Mouse (Mus musculus) forebrain, postnatal 0 days (tissue): Measurements from ENCODE around the gene Slc6a18. TPM values are rescaled to one million over a fixed set of nuclear protein-coding genes. Genes with fewer than 3 reads are reported as not detected.

Source experiments
- ATAC-seq: fragments of 200-750 bp; cut with Nextera tagmentation; 2 replicates; pipeline ENCODE4 v1.8.0; 2017; ENCODE audit warnings: mild to moderate bottlenecking, moderate library complexity
- DNase-seq: peaks from one replicate; pipeline ENCODE4 v3.0.0-alpha.2; 2015
- H3K27ac ChIP-seq: fragments of 300-500 bp; sonication (generic); 2 replicates; pipeline ENCODE4 v1.5.1; 2014; ENCODE audit warnings: low read depth, mild to moderate bottlenecking, antibody characterized with exemption, low read length, moderate library complexity, mixed read lengths
- H3K27me3 ChIP-seq: fragments of 300-500 bp; sonication (generic); 2 replicates; pipeline ENCODE4 v1.6.1; 2014; ENCODE audit warnings: mild to moderate bottlenecking, low read length, mixed read lengths; ENCODE audit not compliant: insufficient read depth
- H3K36me3 ChIP-seq: fragments of 300-500 bp; sonication (generic); 2 replicates; pipeline ENCODE4 v1.6.1; 2014; ENCODE audit warnings: mild to moderate bottlenecking, moderate library complexity; ENCODE audit not compliant: insufficient read depth
- H3K4me1 ChIP-seq: fragments of 300-500 bp; sonication (generic); 2 replicates; pipeline ENCODE4 v1.6.1; 2014; ENCODE audit warnings: antibody characterized with exemption; ENCODE audit not compliant: insufficient read depth
- H3K4me2 ChIP-seq: fragments of 300-500 bp; sonication (generic); 2 replicates; pipeline ENCODE4 v1.6.1; 2014; ENCODE audit warnings: low read depth, mild to moderate bottlenecking, moderate library complexity
- H3K4me3 ChIP-seq: fragments of 300-500 bp; sonication (generic); 2 replicates; pipeline ENCODE4 v1.5.1; 2014; ENCODE audit warnings: low read depth, low read length, mixed read lengths
- H3K9ac ChIP-seq: fragments of 300-500 bp; sonication (generic); 2 replicates; pipeline ENCODE4 v1.6.1; 2014; ENCODE audit warnings: mild to moderate bottlenecking
- H3K9me3 ChIP-seq: fragments of 300-500 bp; sonication (generic); 2 replicates; pipeline ENCODE4 v1.6.1; 2016; ENCODE audit warnings: low read length
- CTCF ChIP-seq: sonication (generic); IDR thresholded peaks from 2 replicates; pipeline ENCODE4 v1.5.1; 2016; ENCODE audit warnings: antibody characterized with exemption, control low read depth, low read depth
- WGBS: fragments of 180-500 bp; shearing (Covaris S2); extraction: QIAGEN DNeasy Blood & Tissue Kit; methylation state at CpG from one replicate; pipeline ENCODE4 v1.1.7; 2014; 5-methylcytosine and 5-hydroxymethylcytosine counted together
- polyA plus RNA-seq: library from polyadenylated mRNA; unstranded; fragments of >200 nt; fragmentation: Nextera tagmentation; extraction: Ambion mirVana; gene quantifications from 2 replicates; pipeline ENCODE4 v1.2.1, GENCODE M21; 2015
- total RNA-seq: library from RNA; depleted of rRNA; stranded (reverse); fragments of >200 nt; gene quantifications from 2 replicates; pipeline ENCODE4 v1.2.3, GENCODE M21; 2014

Slc6a18 gene
- total and polyA plus RNA-seq, 2 experiments from 2014 or later, result not detected

DNA sequence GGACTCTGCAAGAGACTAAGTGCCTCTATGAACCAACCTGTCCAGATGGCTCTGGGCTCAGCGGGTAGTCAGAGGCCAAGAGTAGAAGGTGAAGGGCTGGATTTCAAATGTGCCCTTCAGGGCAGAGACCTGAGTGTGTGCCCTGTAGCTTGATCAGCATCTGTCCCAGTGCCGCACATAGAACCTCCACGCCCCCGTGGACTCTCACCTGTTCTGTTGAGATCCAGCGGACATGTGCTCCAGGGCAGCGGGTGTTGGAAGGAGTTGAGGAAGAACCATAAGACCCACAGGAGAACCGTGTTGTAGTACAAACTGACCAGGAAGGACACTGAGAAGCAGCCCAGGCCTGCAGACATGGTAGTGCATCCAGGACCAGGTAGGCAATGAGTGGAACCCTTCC is 2.7 kb downstream of the Slc6a18 start:
- H3K9me3 ChIP-seq, result no peaks in the 10 kb centered on the region
- H3K9ac ChIP-seq, result no peak overlapping the region
- no peak for DNase-seq
- no peak for TF ChIP-seq CTCF
- H3K4me1 ChIP-seq, result no peaks in the 10 kb centered on the region
- H3K27ac ChIP-seq, result no peak overlapping the region
- H3K36me3 ChIP-seq, result no peaks in the 10 kb centered on the region
- H3K27me3 ChIP-seq, result no peaks in the 10 kb centered on the region
- WGBS, result 92% methylated on average over 7 of the region's 7 CpGs
- H3K4me2 ChIP-seq, result no peak overlapping the region
- H3K4me3 ChIP-seq, result no peak overlapping the region
- ATAC-seq, result no peak

DNA sequence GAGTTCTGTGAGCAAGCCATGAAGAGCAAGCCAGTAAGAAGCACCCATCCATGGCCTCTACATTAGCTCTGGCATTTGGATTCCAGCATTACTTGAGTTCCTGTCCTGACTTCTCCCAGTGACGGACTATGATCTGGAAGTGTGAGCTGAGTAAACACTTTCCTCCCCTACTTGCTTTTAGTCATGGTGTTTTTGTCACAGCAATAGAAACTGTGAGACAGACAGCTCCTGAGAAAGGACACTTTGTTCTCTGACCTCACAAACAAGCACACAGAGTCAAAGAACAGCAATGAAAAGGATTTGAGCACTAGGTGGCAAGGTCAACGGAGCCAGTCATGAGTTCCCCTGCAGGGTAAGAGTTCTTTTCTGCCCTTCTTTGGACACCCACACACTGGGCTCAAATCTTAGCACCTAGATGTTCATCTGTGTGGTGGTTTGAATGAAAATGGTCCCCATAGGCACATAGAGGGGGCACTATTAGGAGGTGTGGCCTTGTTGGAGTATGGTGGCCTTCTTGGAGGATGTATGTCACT is 17.6 kb downstream of the Slc6a18 start:
- no peak for ATAC-seq
- H3K4me3 ChIP-seq, result no peak overlapping the region
- H3K9ac ChIP-seq, result no peak overlapping the region
- H3K4me1 ChIP-seq, result no peaks in the 10 kb centered on the region
- no peak for TF ChIP-seq CTCF
- no peak overlapping the region for H3K27ac ChIP-seq
- 75% methylated on average over 2 of the region's 2 CpGs for WGBS
- no peaks in the 10 kb centered on the region for H3K36me3 ChIP-seq
- H3K4me2 ChIP-seq, result no peak overlapping the region
- no peaks in the 10 kb centered on the region for H3K27me3 ChIP-seq
- no peak for DNase-seq
- H3K9me3 ChIP-seq, result no peaks in the 10 kb centered on the region

DNA sequence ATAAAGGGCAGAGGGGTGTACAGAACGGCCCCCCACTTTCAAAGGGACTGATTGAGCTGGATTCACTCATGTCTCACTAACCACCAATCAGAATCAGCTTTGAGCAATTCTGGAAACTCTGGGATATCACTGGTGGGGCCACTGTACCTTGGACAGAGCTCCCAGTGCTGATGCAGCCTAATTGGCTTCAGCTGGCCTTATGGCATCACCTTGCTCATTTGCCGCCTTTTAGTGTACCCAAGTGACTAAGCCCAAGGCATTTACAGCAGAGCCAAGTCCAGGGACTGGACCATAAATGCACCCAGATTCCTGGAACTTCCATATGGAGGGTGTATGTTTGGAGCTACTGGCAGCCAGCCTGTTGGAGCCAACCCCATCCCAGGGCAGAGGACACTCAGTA is 18.9 kb downstream of the Slc6a18 start:
- DNase-seq (no peak), ATAC-seq (no peak)
- Histone ChIP-seq H3K4me3 (no peak overlapping the region), H3K36me3 (no peaks in the 10 kb centered on the region), H3K27ac (no peak overlapping the region), H3K9ac (no peak overlapping the region), H3K9me3 (no peaks in the 10 kb centered on the region), H3K27me3 (no peaks in the 10 kb centered on the region), H3K4me2 (no peak overlapping the region), H3K4me1 (no peaks in the 10 kb centered on the region)
- 42% methylated on average over 2 of the region's 2 CpGs for WGBS
- TF ChIP-seq CTCF, result no peak

DNA sequence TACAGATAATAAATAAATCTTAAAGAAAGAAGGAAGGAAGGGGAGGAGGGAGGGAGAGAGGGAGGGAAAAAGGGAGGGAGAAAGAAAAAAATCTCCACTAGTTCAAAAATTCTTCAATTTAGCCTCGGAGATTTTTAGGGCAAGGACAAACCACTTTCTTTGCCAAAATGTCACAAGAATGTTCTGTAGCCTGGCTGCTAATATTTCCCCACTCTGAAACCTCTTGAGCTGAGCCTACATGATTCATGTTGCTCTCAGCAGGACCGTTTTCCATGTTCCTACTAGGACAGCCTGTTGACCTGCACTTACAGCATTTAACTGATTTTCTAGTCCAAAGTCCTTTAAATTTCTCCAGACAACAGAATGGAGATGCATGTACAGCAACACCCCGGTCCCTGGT is 22.8 kb downstream of the Slc6a18 start:
- H3K27ac ChIP-seq, result no peak overlapping the region

DNA sequence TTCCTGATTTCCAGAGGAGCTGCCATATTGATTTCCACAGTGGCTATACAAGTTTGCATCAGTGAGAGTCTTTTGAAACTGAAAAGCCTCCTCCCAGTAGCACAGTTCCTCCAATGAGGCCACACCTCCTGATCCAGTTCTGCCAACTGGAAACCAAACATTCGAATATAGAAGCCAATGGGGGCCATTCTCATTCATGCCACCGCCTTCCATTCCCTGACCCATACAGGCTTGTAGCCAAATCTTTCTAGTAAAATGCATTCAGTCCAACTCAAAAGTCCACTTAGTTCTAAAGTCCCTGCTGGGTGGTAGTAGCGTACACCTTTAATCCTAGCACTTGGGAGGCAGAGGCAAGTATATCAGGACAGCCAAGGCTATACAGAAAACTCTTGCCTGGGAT is 24.6 kb downstream of the Slc6a18 start:
- 68% methylated on average over 3 of the region's 3 CpGs for WGBS

More for the DNA sequence above, 22.8 kb downstream of the Slc6a18 start:
- no peak for ATAC-seq
- H3K9ac ChIP-seq, result no peak overlapping the region
- TF ChIP-seq CTCF, result no peak
- 0 out of 2 replicates have a peak, but pooled peaks cover 6% of the 10 kb centered on the region for H3K9me3 ChIP-seq
- H3K4me1 ChIP-seq, result no peaks in the 10 kb centered on the region
- H3K27me3 ChIP-seq, result no peaks in the 10 kb centered on the region
- no peak overlapping the region for H3K4me3 ChIP-seq
- no peak for DNase-seq
- 71% methylated on average over 3 of the region's 3 CpGs for WGBS
- 0 out of 2 replicates have a peak, but pooled peaks cover 2% of the 10 kb centered on the region for H3K36me3 ChIP-seq
- no peak overlapping the region for H3K4me2 ChIP-seq

DNA sequence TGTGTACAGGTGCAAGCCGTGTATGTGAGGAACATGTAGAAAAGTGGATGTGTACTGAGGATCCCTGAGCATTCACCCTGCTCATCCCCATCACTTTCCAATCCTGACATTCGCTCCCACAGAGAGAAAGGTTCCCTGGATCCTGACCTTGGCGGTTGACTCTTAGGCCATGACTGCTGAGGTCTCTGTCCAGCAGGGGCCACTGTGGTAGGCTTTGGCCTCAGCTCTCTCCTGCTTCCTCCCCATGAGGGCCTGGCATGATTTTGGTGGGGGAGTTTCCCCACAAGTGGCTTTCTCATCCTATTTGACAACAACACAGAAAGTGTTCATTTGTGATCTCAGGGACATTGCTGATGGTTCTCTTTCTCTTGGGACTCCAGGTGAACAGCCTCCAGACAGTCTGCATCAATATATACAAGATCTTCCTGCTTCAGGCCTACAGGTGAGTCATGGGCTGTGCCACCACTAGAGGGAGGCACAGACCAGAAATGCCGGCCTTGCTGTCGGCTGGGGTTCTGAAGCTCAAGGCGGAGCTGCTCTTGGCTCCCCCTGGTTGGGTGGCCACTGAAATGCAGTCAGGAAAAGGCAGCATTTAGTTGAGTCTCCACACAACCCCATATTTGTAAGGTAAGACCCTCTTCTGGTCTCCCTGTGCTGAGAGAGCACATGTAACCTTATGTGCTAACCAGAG is 31.3 kb downstream of the Slc6a18 start:
- Histone ChIP-seq H3K9me3 (0 out of 2 replicates have a peak, but pooled peaks cover 6% of the 10 kb centered on the region), H3K4me3 (no peak overlapping the region), H3K4me1 (no peaks in the 10 kb centered on the region), H3K27ac (no peak overlapping the region), H3K4me2 (no peak overlapping the region), H3K36me3 (peaks cover 16% of the 10 kb centered on the region), H3K9ac (no peak overlapping the region), H3K27me3 (no peaks in the 10 kb centered on the region)
- 43% methylated on average over 6 of the region's 6 CpGs for WGBS
- ATAC-seq (peak; percentile 87), DNase-seq (peak; percentile 63)
- TF ChIP-seq CTCF, result peak; percentile 83

More for the DNA sequence above, 24.6 kb downstream of the Slc6a18 start:
- H3K27ac ChIP-seq, result no peak overlapping the region
- H3K4me2 ChIP-seq, result no peak overlapping the region
- no peak for TF ChIP-seq CTCF
- H3K9me3 ChIP-seq, result 0 out of 2 replicates have a peak, but pooled peaks cover 6% of the 10 kb centered on the region
- DNase-seq (no peak), ATAC-seq (no peak)
- H3K4me1 ChIP-seq, result no peaks in the 10 kb centered on the region
- H3K27me3 ChIP-seq, result no peaks in the 10 kb centered on the region
- H3K36me3 ChIP-seq, result peaks cover 8% of the 10 kb centered on the region
- H3K4me3 ChIP-seq, result no peak overlapping the region
- H3K9ac ChIP-seq, result no peak overlapping the region

DNA sequence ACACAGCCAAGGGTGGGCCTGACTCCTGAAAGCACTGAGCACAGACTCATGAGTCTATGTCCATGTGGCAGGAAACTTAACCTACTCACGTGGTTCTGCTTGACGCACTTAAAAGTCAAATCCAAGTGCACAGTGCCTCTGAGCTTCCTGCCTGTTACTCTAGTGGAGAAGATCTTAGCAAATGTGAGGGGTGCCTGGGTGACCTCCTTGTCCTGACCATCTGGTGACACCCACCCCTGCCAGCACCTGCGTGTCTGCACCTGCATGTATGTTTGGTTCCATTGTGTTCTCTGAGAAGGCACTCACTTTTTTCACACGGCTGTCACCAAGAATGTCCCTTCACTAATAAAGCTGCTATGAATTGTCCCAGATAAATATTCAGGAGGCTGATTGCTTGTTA is 36.5 kb downstream of the Slc6a18 start:
- Histone ChIP-seq H3K36me3 (peaks cover 11% of the 10 kb centered on the region), H3K9ac (no peak overlapping the region), H3K27me3 (no peaks in the 10 kb centered on the region), H3K4me2 (no peak overlapping the region), H3K4me3 (no peak overlapping the region), H3K9me3 (no peaks in the 10 kb centered on the region), H3K27ac (no peak overlapping the region), H3K4me1 (no peaks in the 10 kb centered on the region)
- ATAC-seq (no peak), DNase-seq (no peak)
- TF ChIP-seq CTCF, result no peak
- 94% methylated on average over 4 of the region's 4 CpGs for WGBS
